Mouse (Mus musculus): ENCODE results near the gene Htra1.

Htra1 gene

GRCm38 (mm10) chr7:131019181-131019580, 83.3 kb downstream of the Htra1 start:
- DNase-seq, result no peak

- DNase-seq, result no peak
These were observed 88.9 kb downstream of the Htra1 start for GRCm38 (mm10) chr7:131024807-131025206.

GRCm38 (mm10) chr7:131027557-131027956, 91.6 kb downstream of the Htra1 start:
- no peak for DNase-seq

GRCm38 (mm10) chr7:131031755-131032154, 95.8 kb downstream of the Htra1 start, which contains the start of gene Dmbt1:
Dmbt1 (plus strand) TSS chr7:131032053.
- DNase-seq, result no peak
